Mouse (Mus musculus) mesoderm, embryonic 11.5 days (tissue): Measurements from ENCODE around the gene Layn.

Experiments
- DNase-seq: peaks from one replicate; pipeline ENCODE4 v3.0.0-alpha.2; 2012; ENCODE audit warnings: low read depth, low spot score

The Layn gene

DNA sequence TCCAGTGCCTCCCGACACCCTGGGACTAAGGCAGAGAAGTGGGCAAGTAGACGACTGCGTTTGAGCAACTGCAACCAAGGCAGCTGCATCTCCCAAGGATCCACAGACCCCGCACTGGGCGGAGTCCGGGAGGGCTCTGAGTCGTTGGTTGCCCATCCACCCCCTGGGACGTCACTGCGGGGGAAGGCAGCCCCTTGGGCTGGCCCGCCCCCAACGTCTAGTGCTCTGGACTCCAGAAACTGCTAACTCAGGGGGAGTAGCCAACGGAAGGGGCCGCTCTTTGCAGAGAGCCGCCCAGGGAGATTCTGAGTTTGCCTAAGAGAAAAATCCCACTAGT lies at the start of gene Layn:
TSS of gene Layn (minus strand) at position 116 of the 337 bp plus-strand sequence.
- DNase-seq, result peak; percentile 86

- no peak for DNase-seq
Observed at GRCm38 (mm10) chr9:51114767-51115166, 37.9 kb upstream of the Layn start.

- no peak for DNase-seq
Observed at GRCm38 (mm10) chr9:51105751-51106150, 28.9 kb upstream of the Layn start.

GRCm38 (mm10) chr9:51103808-51104514 lies 27.1 kb upstream of the Layn start:
- peak; percentile 42 for DNase-seq

- DNase-seq, result peak; percentile 62
Observed at GRCm38 (mm10) chr9:51102963-51103807, 26.3 kb upstream of the Layn start.

DNA sequence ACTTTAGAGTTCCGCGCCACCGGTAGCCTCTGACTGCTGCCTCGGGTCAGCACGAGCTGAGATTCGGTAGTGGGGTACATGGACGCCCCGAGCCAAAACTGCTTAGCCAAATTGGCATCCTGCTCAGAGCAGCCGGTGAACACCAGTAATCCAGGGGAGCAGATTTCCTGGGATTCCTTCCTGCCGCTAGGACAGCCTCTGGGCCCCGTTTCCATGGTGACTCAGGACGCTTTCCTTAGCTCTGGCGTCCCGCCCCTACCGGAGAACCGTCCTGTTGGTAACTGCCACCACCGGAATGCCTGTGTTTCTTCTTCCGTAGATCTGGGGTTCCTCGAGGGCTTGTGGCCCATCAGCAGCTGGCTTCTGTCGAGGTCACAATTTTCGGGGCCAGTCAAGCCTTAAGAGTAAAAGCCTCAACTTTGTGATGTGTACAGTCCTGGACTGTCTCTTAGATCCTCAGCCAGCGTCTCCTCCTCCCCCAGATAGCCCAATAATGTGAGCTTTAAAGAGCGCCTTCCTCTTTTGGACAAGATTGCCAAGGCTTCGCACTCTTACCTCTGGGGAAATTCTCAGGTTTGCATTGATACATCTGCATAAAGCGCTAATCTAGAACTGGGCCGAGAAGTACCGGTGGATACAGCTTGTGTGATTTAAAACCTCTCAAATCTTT lies 25.0 kb upstream of the Layn start, which contains the start of gene 4833427G06Rik:
TSS of gene 4833427G06Rik (minus strand) at position 323 of the 670 bp plus-strand sequence.
- DNase-seq, result peak; percentile 86

DNA sequence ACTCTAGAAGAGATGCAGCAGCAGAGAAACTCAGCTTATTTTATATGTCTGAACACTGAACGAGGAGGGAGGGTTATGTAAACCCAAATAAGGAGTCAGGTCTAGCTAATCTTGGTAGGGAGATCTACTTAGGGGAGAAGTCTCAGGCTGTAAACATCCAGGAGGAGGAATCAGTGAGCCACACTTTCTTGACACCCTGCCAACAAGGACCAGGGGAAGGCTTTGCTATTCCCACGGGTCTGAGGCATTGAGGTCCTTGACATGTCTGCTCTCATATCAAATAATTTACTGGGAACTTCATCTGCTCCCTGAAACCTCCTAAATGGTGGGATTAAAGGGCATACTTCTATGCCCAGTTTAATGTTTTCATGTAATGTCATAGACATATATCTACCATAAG lies 19.4 kb upstream of the Layn start:
- DNase-seq, result no peak

DNA sequence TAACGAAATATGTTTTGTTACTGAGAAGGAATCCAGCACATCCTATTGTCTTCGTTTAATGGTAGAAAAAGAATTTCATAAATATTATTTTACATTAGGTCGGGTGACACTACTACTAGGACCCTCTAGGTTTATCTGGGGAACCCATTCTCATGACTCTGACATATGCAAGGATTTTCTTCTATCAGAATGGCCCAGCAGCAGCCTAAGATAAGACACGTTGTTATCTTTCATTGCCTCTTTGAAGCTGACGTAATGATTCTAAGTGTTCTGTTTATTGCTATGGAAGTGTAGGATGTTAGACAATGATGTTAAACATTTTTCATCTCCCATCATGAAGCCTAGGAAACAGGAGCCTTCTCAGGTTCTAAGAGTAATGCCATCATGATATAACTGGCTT lies 16.8 kb upstream of the Layn start:
- no peak for DNase-seq

- DNase-seq, result no peak
Observed at GRCm38 (mm10) chr9:51081614-51082013, 4.7 kb upstream of the Layn start.

GRCm38 (mm10) chr9:51076300-51076978 lies 455 bp downstream of the Layn start:
- DNase-seq, result peak; percentile 23

GRCm38 (mm10) chr9:51075780-51076179 lies 1.1 kb downstream of the Layn start:
- DNase-seq, result peak; percentile 2

DNA sequence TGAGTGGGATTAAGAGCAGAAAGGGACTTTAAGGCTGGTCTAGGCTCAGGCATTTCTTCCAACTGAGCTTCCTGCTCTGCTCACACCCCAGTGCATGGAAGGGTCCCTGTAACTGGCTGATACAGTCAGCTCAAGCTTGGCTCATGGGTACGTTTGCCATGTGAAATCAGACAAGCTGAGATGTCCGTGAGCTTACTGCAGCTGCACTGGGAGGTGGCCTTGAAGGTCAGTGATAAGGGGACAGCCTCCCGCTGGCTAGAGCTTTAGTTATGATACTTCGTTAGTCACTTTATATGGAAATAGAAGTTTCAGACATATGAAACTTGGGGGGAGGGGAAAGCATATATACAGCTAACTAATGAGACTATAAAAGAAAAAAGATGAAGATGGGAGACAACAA lies 6.1 kb downstream of the Layn start:
- no peak for DNase-seq

DNA sequence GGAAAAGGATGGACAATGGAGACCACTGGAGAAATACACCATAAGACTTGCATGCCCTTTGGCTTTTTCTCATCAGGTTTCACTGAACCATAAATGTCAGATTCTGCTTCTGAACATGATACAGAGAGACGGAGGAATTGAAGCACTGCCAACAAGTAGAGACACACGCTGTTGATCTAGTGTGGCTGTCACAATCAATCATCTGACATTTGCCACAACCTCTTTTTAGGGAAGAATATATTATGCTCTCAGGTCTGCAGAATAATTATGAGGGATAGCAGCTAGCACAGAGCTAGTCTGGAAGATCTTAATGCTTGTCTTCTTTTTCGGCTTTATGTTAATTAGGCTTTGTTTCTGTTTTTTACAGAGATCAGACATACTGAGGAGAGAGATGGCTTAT lies 8.7 kb downstream of the Layn start:
- no peak for DNase-seq

GRCm38 (mm10) chr9:51060601-51061000 lies 16.3 kb downstream of the Layn start, which contains the start of gene Btg4:
Btg4 (plus strand) TSS chr9:51060901.
- DNase-seq, result no peak

DNA sequence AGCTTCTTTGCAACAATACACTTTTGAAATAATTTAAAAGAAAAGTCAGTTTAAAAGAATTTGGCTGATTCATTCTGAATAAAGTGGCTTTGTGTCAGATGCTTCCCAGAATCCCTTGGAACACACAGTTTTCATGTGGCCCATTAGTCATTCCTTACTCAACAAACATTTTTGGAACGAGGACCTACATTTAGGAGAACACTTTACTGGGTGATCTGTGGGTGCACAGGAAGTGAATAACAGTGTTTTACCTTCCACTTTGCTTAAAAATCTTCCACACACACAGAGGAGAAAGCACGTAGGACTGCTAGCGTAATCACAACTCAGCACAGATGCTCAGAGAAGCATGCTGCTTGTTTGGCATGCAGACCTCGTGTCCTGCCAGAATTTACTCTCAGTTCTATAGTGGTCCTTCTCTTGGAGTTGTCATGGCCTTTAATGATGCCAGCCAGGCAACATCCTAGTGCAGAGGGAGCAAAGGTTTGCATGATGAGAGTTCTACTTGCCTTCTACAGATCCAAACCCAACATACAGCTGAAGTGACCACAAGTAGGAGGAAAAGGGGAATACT lies 17.9 kb downstream of the Layn start:
- DNase-seq, result no peak

GRCm38 (mm10) chr9:51056360-51057324 lies 20.3 kb downstream of the Layn start:
- no peak for DNase-seq

DNA sequence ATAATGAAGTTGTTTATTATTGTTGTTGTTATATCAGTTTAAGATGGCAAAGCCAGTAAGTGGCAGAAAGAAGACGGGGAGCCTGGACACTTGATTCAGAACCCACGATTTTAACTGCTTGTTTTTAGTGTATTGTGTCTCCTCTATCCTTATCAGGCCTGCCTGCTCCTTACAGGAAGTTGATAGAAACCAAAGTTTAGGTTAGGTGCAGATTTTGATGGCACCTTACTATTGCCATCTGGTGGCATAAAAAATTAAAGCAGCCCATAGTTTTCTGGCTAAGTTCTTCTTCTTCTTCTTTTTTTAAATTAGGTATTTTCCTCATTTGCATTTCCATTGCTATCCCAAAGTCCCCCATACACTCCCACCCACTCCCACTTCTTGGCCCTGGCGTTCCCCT lies 24.7 kb downstream of the Layn start:
- DNase-seq, result no peak

DNA sequence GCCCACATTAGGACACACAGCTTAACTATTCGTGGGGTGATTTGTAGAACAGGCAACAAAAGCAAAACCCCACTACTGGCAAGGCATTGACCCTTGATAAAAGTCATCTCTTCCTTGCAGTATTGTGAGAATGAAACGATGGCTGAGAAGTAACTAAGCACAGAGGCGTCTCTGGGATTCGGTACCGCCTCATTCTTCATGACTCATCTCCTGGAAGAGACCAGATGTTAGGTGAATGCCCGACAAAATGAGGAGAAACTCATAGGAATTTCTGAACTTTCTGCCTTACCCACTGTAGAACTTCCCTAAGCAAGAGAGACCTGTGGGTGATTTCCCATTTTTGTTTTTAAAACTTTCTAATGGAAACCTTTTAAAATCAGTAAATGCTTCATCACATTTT lies 34.8 kb downstream of the Layn start:
- no peak for DNase-seq

DNA sequence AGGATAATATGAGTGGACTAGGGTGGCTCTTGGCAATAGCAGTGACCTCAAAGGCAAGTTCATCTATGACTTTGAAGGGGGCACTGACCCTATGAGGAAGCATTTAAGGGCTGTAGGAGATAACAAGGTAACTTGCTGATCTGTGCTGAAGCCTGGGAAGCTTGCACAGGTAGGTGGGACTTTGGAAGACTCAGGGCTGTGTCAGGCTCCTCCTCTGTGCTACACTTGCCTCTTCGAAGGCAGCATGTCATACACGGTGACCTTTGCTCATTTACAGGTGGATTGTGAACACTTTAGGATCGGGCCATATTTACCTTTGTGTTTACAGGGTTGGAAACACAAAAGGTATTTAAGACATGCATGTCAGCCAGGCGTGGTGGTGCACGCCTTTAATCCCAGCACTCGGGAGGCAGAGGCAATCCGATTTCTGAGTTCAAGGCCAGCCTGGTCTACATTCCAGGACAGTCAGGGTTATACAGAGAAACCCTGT lies 35.4 kb downstream of the Layn start:
- DNase-seq, result no peak
